Mouse (Mus musculus) central nervous system, embryonic 18 days (tissue): ENCODE data around the gene Ccdc121. TPM values are rescaled to one million over a fixed set of nuclear protein-coding genes. Genes with fewer than 3 reads are reported as not detected.

Experiments used
- polyA plus RNA-seq: library from polyadenylated mRNA; depleted of rRNA; stranded (reverse); fragments of >200 nt; gene quantifications from 2 replicates; pipeline ENCODE4 v1.2.3, GENCODE M21; 2012; rRNA removed

Gene Ccdc121
- 0.26 and 0.36 TPM in 2 replicates for polyA plus RNA-seq

GRCm38 (mm10) chr1:181511307-181511706, at the start of gene Ccdc121:
Gene Ccdc121, minus strand, starts transcription at chr1:181511451.

Other genes starting within 250 kb of the Ccdc121 start
- gene Cnih3, start 158.8 kb downstream of the Ccdc121 start, polyA plus RNA-seq: 23.0 and 27.7 TPM in 2 replicates
- 0.23 and 0.43 TPM in 2 replicates for gene Dnah14, start 65.1 kb upstream of the Ccdc121 start, polyA plus RNA-seq